Mouse (Mus musculus) MEL (cell line): ENCODE results near the gene Tbc1d21. TPM values are rescaled to one million over a fixed set of nuclear protein-coding genes. Genes with fewer than 3 reads are reported as not detected.

Source experiments
- DNase-seq: peaks from one replicate; pipeline ENCODE4 v3.0.0; 2011; ENCODE audit warnings: low read depth, low spot score
- H3K27ac ChIP-seq: 2 replicates; pipeline ENCODE4 v1.5.1; 2012; ENCODE audit warnings: low read depth, mild to moderate bottlenecking, control low read depth, low read length, moderate library complexity; ENCODE audit not compliant: control insufficient read depth
- H3K27me3 ChIP-seq, 2 experiments: fragments of 150-350 bp in 1 of 2; sonication (generic) in 1 of 2; 2 replicates each; pipeline ENCODE4 v1.6.1; 2012; ENCODE audit warnings: low read length in 2 of 2, mild to moderate bottlenecking in 2 of 2, improper control_type of control experiment in 1 of 2, moderate library complexity in 1 of 2; ENCODE audit not compliant: insufficient read depth in 2 of 2, control insufficient read depth in 1 of 2
- H3K36me3 ChIP-seq, 2 experiments: 2 replicates each; pipeline ENCODE4 v1.6.1; 2012 to 2014; ENCODE audit warnings: low read length in 2 of 2, improper control_type of control experiment in 1 of 2, inconsistent platforms in 1 of 2, mild to moderate bottlenecking in 1 of 2; ENCODE audit not compliant: insufficient read depth in 2 of 2, control insufficient read depth in 1 of 2
- H3K4me1 ChIP-seq, 2 experiments: fragments of 150-350 bp in 1 of 2; sonication (generic) in 1 of 2; 2 replicates each; pipeline ENCODE4 v1.6.1; 2012; ENCODE audit warnings: low read length in 2 of 2, improper control_type of control experiment in 1 of 2, mild to moderate bottlenecking in 1 of 2; ENCODE audit not compliant: insufficient read depth in 2 of 2, control insufficient read depth in 1 of 2
- H3K4me3 ChIP-seq, 2 experiments: fragments of 150-350 bp in 1 of 2; sonication (generic) in 1 of 2; 2 replicates each; pipeline ENCODE4 v1.5.1; 2012; ENCODE audit warnings: low read depth in 2 of 2, low read length in 2 of 2, mild to moderate bottlenecking in 2 of 2, moderate library complexity in 2 of 2, control low read depth in 1 of 2, improper control_type of control experiment in 1 of 2; ENCODE audit not compliant: control insufficient read depth in 1 of 2, insufficient read depth in 1 of 2
- H3K79me2 ChIP-seq: 2 replicates; pipeline ENCODE4 v1.6.1; 2012; ENCODE audit warnings: mild to moderate bottlenecking, low read length, moderate library complexity; ENCODE audit not compliant: control insufficient read depth, poor library complexity, insufficient read depth
- H3K9ac ChIP-seq: 2 replicates; pipeline ENCODE4 v1.6.1; 2012; ENCODE audit warnings: low read depth, mild to moderate bottlenecking, control low read depth, low read length, moderate library complexity; ENCODE audit not compliant: control insufficient read depth, poor library complexity, severe bottlenecking
- H3K9me3 ChIP-seq: fragments of 150-350 bp; sonication (generic); replicated peaks from 2 replicates; pipeline ENCODE4 v1.6.1; 2012; ENCODE audit warnings: mild to moderate bottlenecking, low read length, improper control_type of control experiment, moderate library complexity; ENCODE audit not compliant: insufficient read depth
- BHLHE40 ChIP-seq: IDR thresholded peaks from 2 replicates; pipeline ENCODE4 v1.6.1; 2012; ENCODE audit warnings: low read depth, mild to moderate bottlenecking, inconsistent platforms, low read length, improper control_type of control experiment, borderline replicate concordance
- CHD2 ChIP-seq: IDR thresholded peaks from 2 replicates; pipeline ENCODE4 v1.6.1; 2011; ENCODE audit warnings: low read length, improper control_type of control experiment
- E2F4 ChIP-seq: IDR thresholded peaks from 2 replicates; pipeline ENCODE4 v1.6.1; 2011; ENCODE audit warnings: low read depth, low read length, improper control_type of control experiment, borderline replicate concordance
- ELF1 ChIP-seq: IDR thresholded peaks from 2 replicates; pipeline ENCODE4 v1.6.1; 2014; ENCODE audit warnings: low read depth, mild to moderate bottlenecking, inconsistent platforms, low read length, improper control_type of control experiment, moderate library complexity
- EP300 ChIP-seq, 2 experiments: IDR thresholded peaks; 2 replicates each; pipeline ENCODE4 v1.6.1; 2011; ENCODE audit warnings: improper control_type of control experiment in 2 of 2, low read length in 2 of 2, low read depth in 1 of 2, mild to moderate bottlenecking in 1 of 2
- GATA1 ChIP-seq: IDR thresholded peaks from 2 replicates; pipeline ENCODE4 v1.6.1; 2011; ENCODE audit warnings: low read depth, low read length, improper control_type of control experiment
- MAX ChIP-seq: IDR thresholded peaks from 2 replicates; pipeline ENCODE4 v1.6.1; 2011; ENCODE audit warnings: low read length, improper control_type of control experiment
- MEF2A ChIP-seq: IDR thresholded peaks from 2 replicates; pipeline ENCODE4 v1.6.1; 2014; ENCODE audit warnings: low read depth, mild to moderate bottlenecking, inconsistent platforms, low read length, improper control_type of control experiment; ENCODE audit not compliant: poor library complexity, insufficient replicate concordance, severe bottlenecking; ENCODE audit errors: extremely low read depth
- MYB ChIP-seq: IDR thresholded peaks from 2 replicates; pipeline ENCODE4 v1.6.1; 2011; ENCODE audit warnings: mild to moderate bottlenecking, low read depth, low read length, improper control_type of control experiment
- MYC ChIP-seq: IDR thresholded peaks from 2 replicates; pipeline ENCODE4 v1.6.1; 2011; ENCODE audit warnings: low read depth, mild to moderate bottlenecking, low read length, improper control_type of control experiment, moderate library complexity
- POLR2A ChIP-seq, 2 experiments: IDR thresholded peaks; 2 replicates each; pipeline ENCODE4 v1.6.1; 2011 to 2012; ENCODE audit warnings: low read length in 2 of 2, mild to moderate bottlenecking in 2 of 2, control low read depth in 1 of 2, improper control_type of control experiment in 1 of 2, low read depth in 1 of 2, moderate library complexity in 1 of 2; ENCODE audit not compliant: control insufficient read depth in 1 of 2, insufficient read depth in 1 of 2, poor library complexity in 1 of 2
- SIN3A ChIP-seq: IDR thresholded peaks from 2 replicates; pipeline ENCODE4 v1.6.1; 2012; ENCODE audit warnings: low read length, improper control_type of control experiment, inconsistent platforms
- SMC3 ChIP-seq: IDR thresholded peaks from 2 replicates; pipeline ENCODE4 v1.6.1; 2011; ENCODE audit warnings: low read depth, low read length, improper control_type of control experiment
- TBP ChIP-seq: IDR thresholded peaks from 2 replicates; pipeline ENCODE4 v1.8.0; 2011; ENCODE audit warnings: low read depth, low read length, improper control_type of control experiment
- USF1 ChIP-seq: IDR thresholded peaks from 2 replicates; pipeline ENCODE4 v1.6.1; 2014; ENCODE audit warnings: low read depth, mild to moderate bottlenecking, inconsistent platforms, low read length, improper control_type of control experiment, moderate library complexity
- USF2 ChIP-seq, 2 experiments: IDR thresholded peaks; 2 replicates each; pipeline ENCODE4 v1.6.1; 2011 to 2012; ENCODE audit warnings: improper control_type of control experiment in 2 of 2, low read length in 2 of 2, borderline replicate concordance in 1 of 2, inconsistent platforms in 1 of 2, low read depth in 1 of 2, mild to moderate bottlenecking in 1 of 2; ENCODE audit not compliant: insufficient read depth in 1 of 2
- ZKSCAN1 ChIP-seq: IDR thresholded peaks from 2 replicates; pipeline ENCODE4 v1.6.1; 2012; ENCODE audit warnings: low read depth, mild to moderate bottlenecking, inconsistent platforms, low read length, improper control_type of control experiment, moderate library complexity
- polyA plus RNA-seq, 2 experiments: library from polyadenylated mRNA; stranded (reverse) in 1 of 2; unstranded in 1 of 2; fragments of >175 nt in 1 of 2; fragments of >200 nt in 1 of 2; gene quantifications; 2 replicates each; pipeline versions ENCODE4 v1.2.1 to v1.2.4; 2012; ENCODE audit warnings: low replicate concordance in 2 of 2, low read depth in 1 of 2; ENCODE audit not compliant: insufficient read length in 2 of 2, insufficient read depth in 1 of 2, missing spikeins in 1 of 2
- total RNA-seq: library from RNA; depleted of rRNA; stranded (reverse); fragments of 300-350 nt; gene quantifications from 2 replicates; pipeline ENCODE4 v1.2.3, GENCODE M21; 2012

Gene Tbc1d21
- total and polyA plus RNA-seq, 3 experiments, result 0.13 TPM; not detected in 2

GRCm38 (mm10) chr9:58410057-58410735 lies 39.9 kb upstream of the Tbc1d21 start:
- H3K36me3 ChIP-seq, result no peaks in the 10 kb centered on the region
- TF ChIP-seq ZKSCAN1 (no peak), MYB (no peak), ELF1 (no peak), BHLHE40 (no peak), GATA1 (no peak), POLR2A (IDR thresholded peaks at IDR 0.05; ENCODE audit: control insufficient read depth in 1 of 2, insufficient read depth in 1 of 2, low read depth in 1 of 2, low read length in 2 of 2, poor library complexity in 1 of 2) (no peak)
- TF ChIP-seq, all 39 proteins: peak for 0
- H3K9me3 ChIP-seq, result no peaks in the 10 kb centered on the region
- no peaks in the 10 kb centered on the region for H3K4me1 ChIP-seq
- no peak for DNase-seq
- H3K79me2 ChIP-seq, result no peaks in the 10 kb centered on the region
- H3K27me3 ChIP-seq, result peaks cover 2 to 4% of the 10 kb centered on the region in 2 experiments; a peak in 1 of 4 replicates
- H3K9ac ChIP-seq, result no peak overlapping the region
- H3K4me3 ChIP-seq, result no peak overlapping the region
- no peak overlapping the region for H3K27ac ChIP-seq

- Histone ChIP-seq H3K9ac (no peak overlapping the region), H3K36me3 (no peaks in the 10 kb centered on the region), H3K27ac (no peak overlapping the region), H3K4me3 (no peak overlapping the region), H3K27me3 (peaks cover 2 to 4% of the 10 kb centered on the region in 2 experiments; a peak in 1 of 4 replicates), H3K9me3 (no peaks in the 10 kb centered on the region), H3K79me2 (no peaks in the 10 kb centered on the region), H3K4me1 (no peaks in the 10 kb centered on the region)
- TF ChIP-seq SMC3, result no peak
- TF ChIP-seq SIN3A, result no peak
- TF ChIP-seq MYC, result no peak
- no peak for TF ChIP-seq E2F4
- TF ChIP-seq EP300 (IDR thresholded peaks at IDR 0.05; ENCODE audit: low read depth in 1 of 2, low read length in 2 of 2), result no peak
- TF ChIP-seq MEF2A, result no peak
- DNase-seq, result no peak
Measured at GRCm38 (mm10) chr9:58409247-58409646, 39.0 kb upstream of the Tbc1d21 start.

- DNase-seq, result no peak
- Histone ChIP-seq H3K4me3 (no peak overlapping the region), H3K9ac (no peak overlapping the region), H3K27ac (no peak overlapping the region), H3K4me1 (no peaks in the 10 kb centered on the region), H3K27me3 (peaks cover 2 to 4% of the 10 kb centered on the region in 2 experiments; a peak in 3 of 4 replicates), H3K79me2 (no peaks in the 10 kb centered on the region), H3K9me3 (no peaks in the 10 kb centered on the region), H3K36me3 (no peaks in the 10 kb centered on the region)
- no peak for TF ChIP-seq TBP
- no peak for TF ChIP-seq GATA1
- TF ChIP-seq CHD2, result no peak
- TF ChIP-seq MAX, result no peak
- TF ChIP-seq USF2 (IDR thresholded peaks at IDR 0.05; ENCODE audit: borderline replicate concordance in 1 of 2, insufficient read depth in 1 of 2, low read depth in 1 of 2, low read length in 2 of 2), result 0 out of 4 replicates have a peak, but pooled peaks of 1 of the 2 experiments have one; percentile 20
- TF ChIP-seq USF1, result peak; percentile 80
Measured at GRCm38 (mm10) chr9:58404412-58404811, 34.2 kb upstream of the Tbc1d21 start.
